Mouse (Mus musculus): ENCODE results near the gene Cym.

Cym gene

GRCm38 (mm10) chr3:107162741-107163140 lies 58.8 kb downstream of the Cym start:
- DNase-seq (ENCODE audit: low spot score) = no peak
